Mouse (Mus musculus) megakaryocyte, embryonic 14.5 days (primary cell): ENCODE data around the gene Trim7.

ENCODE experiments used
- FLI1 ChIP-seq: IDR thresholded peaks from 2 replicates; pipeline ENCODE4 v1.6.1; 2012; ENCODE audit warnings: low read length, inconsistent platforms, mixed read lengths
- GATA1 ChIP-seq: IDR thresholded peaks from 3 replicates; pipeline ENCODE4 v1.6.1; 2012; ENCODE audit warnings: mixed read lengths, low read length, inconsistent platforms, borderline replicate concordance

GRCm38 (mm10) chr11:48788311-48789089, 37.4 kb upstream of the Trim7 start:
- TF ChIP-seq GATA1 (no peak), FLI1 (no peak)
